Mouse (Mus musculus) liver, postnatal 0 days (tissue): Measurements from ENCODE around the gene Apeh.

Experiments used
- CTCF ChIP-seq: sonication (generic); IDR thresholded peaks from 2 replicates; pipeline ENCODE4 v1.5.1; 2016; ENCODE audit warnings: antibody characterized with exemption, low read depth
- EP300 ChIP-seq: IDR thresholded peaks from 2 replicates; pipeline ENCODE4 v1.6.1; 2016; ENCODE audit warnings: antibody characterized with exemption, low read depth, mild to moderate bottlenecking

GRCm38 (mm10) chr9:108052411-108052810, 42.0 kb downstream of the Apeh start:
- no peak for TF ChIP-seq EP300
- no peak for TF ChIP-seq CTCF
